8 mouse cellular contexts compared by ENCODE assay signal in the genomic region with DNA sequence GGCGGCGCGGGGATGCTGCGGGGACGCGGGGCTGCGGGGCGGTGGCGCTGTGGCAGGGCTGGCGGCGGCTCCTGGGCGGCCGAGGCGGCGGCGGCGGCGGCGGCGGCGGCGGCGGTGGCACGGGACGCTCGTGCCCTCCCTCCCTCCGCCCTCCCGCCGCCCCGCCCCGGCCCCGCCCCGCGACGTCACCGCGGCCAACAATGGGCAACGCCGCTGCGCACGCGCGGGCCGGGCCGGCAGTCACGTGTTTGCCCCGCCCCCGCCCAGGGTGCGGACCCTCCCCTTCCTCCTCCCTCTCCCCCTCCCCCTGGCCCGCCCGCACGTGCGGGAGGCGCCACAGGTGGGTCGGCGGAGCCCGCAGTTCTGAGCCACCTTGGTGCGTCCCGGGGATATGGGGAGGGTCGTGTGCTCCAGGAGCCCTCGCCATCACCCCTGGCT. TPM values are rescaled to one million over a fixed set of nuclear protein-coding genes. Genes with fewer than 3 reads are reported as not detected.
DNase-seq lines count a peak whose midpoint lies in the region; ATAC-seq and TF ChIP-seq lines count a peak whose summit lies in the region.

A gene (minus strand): TSS at position 138 of the 438 bp plus-strand sequence.

- DNase-seq in ES-E14 (ENCODE audit: low read depth, low spot score) = no peak
- peak; percentile 81 to 95 for DNase-seq in cerebellum, adult 18-20 months
- peak; percentile 96 for DNase-seq in forebrain, postnatal 0 days
- DNase-seq in hindbrain, embryonic 11.5 days (ENCODE audit: low spot score) = peak; percentile 94
- peak; percentile 75 to 85 for DNase-seq in layer of hippocampus, postnatal 25 days (ENCODE audit: extremely low spot score in 1 of 2, low spot score in 1 of 2)
- peak; percentile 93 for DNase-seq in lung, postnatal 14 days
- DNase-seq in retina, adult 2 months (ENCODE audit: low read depth, low spot score) = peak; percentile 78
- peak; percentile 91 for DNase-seq in thymus, postnatal 25 days

- peak within 1 kb of the TSS; percentile 79 to 83 for H3K4me3 ChIP-seq in ES-E14 (ENCODE audit: insufficient read depth in 1 of 2, low read depth in 1 of 2, low read length in 2 of 2, poor library complexity in 1 of 2, severe bottlenecking in 1 of 2)
- peak within 1 kb of the TSS; percentile 96 for H3K4me3 ChIP-seq in forebrain, postnatal 0 days (ENCODE audit: low read depth, low read length)
- H3K4me3 ChIP-seq in hindbrain, embryonic 11.5 days (ENCODE audit: low read depth, low read length) = peak within 1 kb of the TSS; percentile 98

- peak within 1 kb of the TSS; percentile 97 for H3K4me2 ChIP-seq in forebrain, postnatal 0 days (ENCODE audit: low read depth)
- H3K4me2 ChIP-seq in hindbrain, embryonic 11.5 days (replicated peaks; ENCODE audit: low read depth, low read length) = peak within 1 kb of the TSS; percentile 87

- no peaks in the 10 kb centered on the region for H3K9me3 ChIP-seq in ES-E14 (ENCODE audit: control insufficient read depth, insufficient read depth, low read depth, low read length)
- no peaks in the 10 kb centered on the region for H3K9me3 ChIP-seq in forebrain, postnatal 0 days (ENCODE audit: low read length)
- H3K9me3 ChIP-seq in hindbrain, embryonic 11.5 days (ENCODE audit: control insufficient read depth, low read length) = no peaks in the 10 kb centered on the region

- in situ Hi-C loops in ES-E14 (cut with MboI; ENCODE audit: low sequenced_read_pairs in 2 of 2, unreplicated experiment in 2 of 2) = no loop called here

- peaks cover 5 to 31% of the 10 kb centered on the region in 2 experiments; a peak in 2 of 4 replicates for H3K4me1 ChIP-seq in ES-E14 (ENCODE audit: control insufficient read depth in 2 of 2, insufficient read depth in 2 of 2, low read length in 2 of 2, poor library complexity in 1 of 2)
- peaks cover 29% of the 10 kb centered on the region for H3K4me1 ChIP-seq in forebrain, postnatal 0 days (ENCODE audit: insufficient read depth)
- H3K4me1 ChIP-seq in hindbrain, embryonic 11.5 days (replicated peaks; ENCODE audit: control insufficient read depth, insufficient read depth, low read length) = peaks cover 12% of the 10 kb centered on the region

- TF ChIP-seq CTCF in forebrain, postnatal 0 days (IDR thresholded peaks at IDR 0.05; ENCODE audit: low read depth) = no peak

- H3K27ac ChIP-seq in ES-E14 (ENCODE audit: insufficient read depth, low read depth, low read length, poor library complexity, severe bottlenecking) = peak within 1 kb of the TSS; percentile 58
- H3K27ac ChIP-seq in forebrain, postnatal 0 days (ENCODE audit: low read depth, low read length) = peak within 1 kb of the TSS; percentile 98
- H3K27ac ChIP-seq in hindbrain, embryonic 11.5 days (ENCODE audit: low read depth, low read length) = peak within 1 kb of the TSS; percentile 99

- H3K36me3 ChIP-seq in ES-E14 (ENCODE audit: control insufficient read depth, insufficient read depth, low read length, poor library complexity, severe bottlenecking) = peaks cover 21% of the 10 kb centered on the region
- peaks cover 34% of the 10 kb centered on the region for H3K36me3 ChIP-seq in forebrain, postnatal 0 days (ENCODE audit: insufficient read depth)
- peaks cover 12% of the 10 kb centered on the region for H3K36me3 ChIP-seq in hindbrain, embryonic 11.5 days (ENCODE audit: control insufficient read depth, insufficient read depth, low read length)

- peak; percentile 34 for ATAC-seq in forebrain, postnatal 0 days
- peak; percentile 41 for ATAC-seq in hindbrain, embryonic 11.5 days (ENCODE audit: low FRiP score)

- peak within 1 kb of the TSS; percentile 89 for H3K9ac ChIP-seq in ES-E14 (ENCODE audit: insufficient read depth, low read depth, low read length, poor library complexity, severe bottlenecking)
- H3K9ac ChIP-seq in forebrain, postnatal 0 days = peak within 1 kb of the TSS; percentile 99
- H3K9ac ChIP-seq in hindbrain, embryonic 11.5 days (ENCODE audit: low read depth, low read length) = peak within 1 kb of the TSS; percentile 100

- H3K27me3 ChIP-seq in forebrain, postnatal 0 days (ENCODE audit: insufficient read depth, low read length) = no peaks in the 10 kb centered on the region
- no peaks in the 10 kb centered on the region for H3K27me3 ChIP-seq in hindbrain, embryonic 11.5 days (ENCODE audit: control insufficient read depth, insufficient read depth, low read length)

- 1% methylated on average over 11 of the region's 61 CpGs for WGBS in forebrain, postnatal 0 days
- 0% methylated on average over 1 of the region's 61 CpGs for WGBS in hindbrain, embryonic 11.5 days

TF ChIP-seq in ES-E14, 5 proteins besides CTCF, POLR2A, EP300 and RAD21:
- TF ChIP-seq MAFK (IDR thresholded peaks at IDR 0.05; ENCODE audit: insufficient read depth, low read depth, low read length) (no peak), HCFC1 (IDR thresholded peaks at IDR 0.05; ENCODE audit: borderline replicate concordance, insufficient read depth, low read length) (no peak), CHD2 (IDR thresholded peaks at IDR 0.05; ENCODE audit: low read depth, low read length) (no peak), ZC3H11A (IDR thresholded peaks at IDR 0.05; ENCODE audit: borderline replicate concordance, low read depth, low read length) (no peak)

RNA-seq across cellular contexts. Expression of the gene that starts here (rescaled TPM):
- 27.1 and 28.9 TPM in 2 replicates for total RNA-seq in ES-E14 (2012; rRNA removed)
- total RNA-seq in forebrain, postnatal 0 days (2014; rRNA removed) = 107 and 120 TPM in 2 replicates
- polyA plus RNA-seq in forebrain, postnatal 0 days (2015; fragmentation: Nextera tagmentation; extraction: Ambion mirVana) = 18.3 and 18.4 TPM in 2 replicates
- polyA plus RNA-seq in hindbrain, embryonic 11.5 days (2014; fragmentation: Nextera tagmentation; extraction: Ambion mirVana) = 13.4 and 14.7 TPM in 2 replicates
- 10 to 100 TPM; 18.9 to 19.3 TPM for total RNA-seq in layer of hippocampus, postnatal 25 days (2021)
